Mouse (Mus musculus): ENCODE measurements around the gene Emc6. TPM values are rescaled to one million over a fixed set of nuclear protein-coding genes. Genes with fewer than 3 reads are reported as not detected.

Gene Emc6
- total RNA-seq, 2 experiments from 2014 or later = 51.6 to 52.4 TPM

- DNase-seq (ENCODE audit: low spot score in 2 of 2) = no peak
Measured at GRCm38 (mm10) chr11:73177509-73177875, 655 bp upstream of the Emc6 start.

- DNase-seq (ENCODE audit: low spot score in 2 of 2) = peak in 1 of 2 experiments; percentile 25
Measured at GRCm38 (mm10) chr11:73176186-73176585, 651 bp downstream of the Emc6 start.

- DNase-seq (ENCODE audit: low spot score in 2 of 2) = no peak
Measured at GRCm38 (mm10) chr11:73175612-73176011, 1.2 kb downstream of the Emc6 start.

- DNase-seq (ENCODE audit: low spot score in 2 of 2) = no peak
Measured at GRCm38 (mm10) chr11:73172186-73172585, 4.7 kb downstream of the Emc6 start.

- DNase-seq (ENCODE audit: low spot score in 2 of 2) = peak; percentile 45 to 82
Measured at GRCm38 (mm10) chr11:73169231-73169630, 7.6 kb downstream of the Emc6 start.

- no peak for DNase-seq (ENCODE audit: low spot score in 2 of 2)
Measured at GRCm38 (mm10) chr11:73168576-73168975, 8.3 kb downstream of the Emc6 start.

- DNase-seq (ENCODE audit: low spot score in 2 of 2) = no peak
Measured at GRCm38 (mm10) chr11:73168071-73168470, 8.8 kb downstream of the Emc6 start.

GRCm38 (mm10) chr11:73162284-73162683, 14.6 kb downstream of the Emc6 start:
- no peak for DNase-seq (ENCODE audit: low spot score in 2 of 2)

- no peak for DNase-seq (ENCODE audit: low spot score in 2 of 2)
Measured at GRCm38 (mm10) chr11:73161616-73162015, 15.2 kb downstream of the Emc6 start.

- DNase-seq (ENCODE audit: low spot score in 2 of 2) = no peak
Measured at GRCm38 (mm10) chr11:73160811-73161200, 16.0 kb downstream of the Emc6 start.

GRCm38 (mm10) chr11:73159957-73160810, 16.7 kb downstream of the Emc6 start, which contains the start of gene P2rx5:
P2rx5 (plus strand) TSS chr11:73160421.
- DNase-seq (ENCODE audit: low spot score in 2 of 2) = no peak

GRCm38 (mm10) chr11:73155071-73155470, 21.8 kb downstream of the Emc6 start:
- peak; percentile 33 to 61 for DNase-seq (ENCODE audit: low spot score in 2 of 2)

- DNase-seq (ENCODE audit: low spot score in 2 of 2) = no peak
Measured at GRCm38 (mm10) chr11:73148209-73148608, 28.6 kb downstream of the Emc6 start.

- no peak for DNase-seq (ENCODE audit: low spot score in 2 of 2)
Measured at GRCm38 (mm10) chr11:73146975-73147365, 29.9 kb downstream of the Emc6 start.

- no peak for DNase-seq (ENCODE audit: low spot score in 2 of 2)
Measured at GRCm38 (mm10) chr11:73146026-73146974, 30.5 kb downstream of the Emc6 start.

GRCm38 (mm10) chr11:73144261-73144681, 32.6 kb downstream of the Emc6 start:
- no peak for DNase-seq (ENCODE audit: low spot score in 2 of 2)

GRCm38 (mm10) chr11:73137591-73138501, 39.0 kb downstream of the Emc6 start, which contains the start of gene Haspin:
Haspin (minus strand) TSS chr11:73138294.
- DNase-seq (ENCODE audit: low spot score in 2 of 2) = peak; percentile 86 to 90

- no peak for DNase-seq (ENCODE audit: low spot score in 2 of 2)
Measured at GRCm38 (mm10) chr11:73137116-73137515, 39.7 kb downstream of the Emc6 start.

GRCm38 (mm10) chr11:73136587-73136986, 40.2 kb downstream of the Emc6 start:
- DNase-seq (ENCODE audit: low spot score in 2 of 2) = no peak

- no peak for DNase-seq (ENCODE audit: low spot score in 2 of 2)
Measured at GRCm38 (mm10) chr11:73134222-73134621, 42.6 kb downstream of the Emc6 start.

- no peak for DNase-seq (ENCODE audit: low spot score in 2 of 2)
Measured at GRCm38 (mm10) chr11:73132999-73133398, 43.8 kb downstream of the Emc6 start.
